25 mouse cellular contexts compared by ENCODE assay signal in the genomic region with DNA sequence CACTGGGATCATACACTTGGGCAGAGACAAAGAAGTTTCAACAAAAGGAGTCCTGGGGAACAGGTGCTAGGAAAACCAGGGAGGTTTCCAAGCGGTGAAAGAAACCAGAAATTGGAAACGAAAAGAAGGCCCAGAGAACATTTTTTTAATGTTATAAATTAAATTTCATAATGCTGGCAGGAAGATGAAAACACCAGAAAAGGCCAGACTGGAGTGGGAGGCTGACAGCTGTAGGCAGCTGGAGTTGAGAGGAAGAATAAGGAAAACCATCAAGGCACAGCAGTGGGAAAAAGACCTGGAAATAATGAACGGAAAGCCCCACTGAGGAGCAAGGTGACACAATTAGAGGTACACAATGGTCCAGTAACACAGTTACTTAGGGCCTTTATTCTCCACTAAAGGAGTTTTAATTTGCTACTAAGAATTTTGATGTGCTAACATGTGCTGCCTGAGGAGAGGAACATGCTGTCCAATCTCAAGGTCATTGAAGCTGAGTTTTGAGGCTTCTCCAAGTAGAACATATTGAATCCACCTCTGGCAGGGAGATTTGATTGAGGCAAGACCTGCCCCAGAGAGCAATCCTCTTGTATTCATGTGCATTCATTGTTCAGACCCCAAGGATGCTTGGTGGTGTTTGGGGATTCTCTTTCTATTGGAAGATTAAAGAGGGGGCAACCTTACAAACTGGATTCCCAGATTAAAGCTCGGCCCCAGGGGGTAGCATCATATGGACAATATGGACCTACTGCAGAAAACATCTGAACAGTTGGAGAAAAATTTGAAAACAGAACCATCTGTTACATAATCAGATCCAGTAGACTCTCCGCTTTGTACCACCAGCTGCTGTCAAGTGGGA. TPM values are rescaled to one million over a fixed set of nuclear protein-coding genes. Genes with fewer than 3 reads are reported as not detected.
DNase-seq lines count a peak whose midpoint lies in the region; ATAC-seq lines count a peak whose summit lies in the region.
"Had no signal": no experiment of that assay in that cellular context is flagged by ENCODE, and none has a peak within 500 bp of the region (broad histone marks: within the 10 kb centered on the region; RNA-seq: fewer than 3 reads in every experiment).

No protein-coding gene starts in this region.

- no peak overlapping the region for H3K9ac ChIP-seq in heart, embryonic 12.5 days
- no peak overlapping the region for H3K9ac ChIP-seq in forebrain, embryonic 15.5 days (replicated peaks)
- H3K9ac ChIP-seq: embryonic facial prominence, embryonic 13.5 days; hindbrain, embryonic 12.5 days; limb, embryonic 13.5 days; liver, embryonic 12.5 days; lung, embryonic 14.5 days had no signal

- intact Hi-C loops in heart, postnatal 10 days (cut with DNase I), result no loop called here

- ATAC-seq in heart, embryonic 12.5 days (ENCODE audit: insufficient number of reproducible peaks, low FRiP score), result no peak
- no peak for ATAC-seq in forebrain, embryonic 15.5 days (replicated peaks)
- ATAC-seq: forebrain, embryonic 14.5 days; intestine, postnatal 0 days; liver, embryonic 12.5 days; Patski had no signal

- no peaks in the 10 kb centered on the region for H3K4me1 ChIP-seq in heart, embryonic 12.5 days (replicated peaks)
- no peaks in the 10 kb centered on the region for H3K4me1 ChIP-seq in forebrain, embryonic 15.5 days
- H3K4me1 ChIP-seq: hindbrain, embryonic 12.5 days; liver, embryonic 12.5 days had no signal

- no peak overlapping the region for H3K27ac ChIP-seq in heart, embryonic 12.5 days (ENCODE audit: poor library complexity, severe bottlenecking)
- no peak overlapping the region for H3K27ac ChIP-seq in forebrain, embryonic 15.5 days (replicated peaks)
- H3K27ac ChIP-seq: embryonic facial prominence, embryonic 13.5 days; hindbrain, embryonic 12.5 days; kidney, postnatal 0 days; layer of hippocampus, adult 2 months; limb, embryonic 13.5 days; liver, embryonic 12.5 days had no signal

- DNase-seq in heart, adult 8-10 months (ENCODE audit: low spot score), result peak; percentile 44
- peak; percentile 24 for DNase-seq in lung, postnatal 10 days
- DNase-seq in lung, adult 18-20 months, result no peak
- peak; percentile 46 for DNase-seq in heart, postnatal 10 days
- DNase-seq in lung, postnatal 25 days (ENCODE audit: low spot score), result peak; percentile 16
- DNase-seq in left cerebral cortex, adult 9 months (ENCODE audit: low spot score in 2 of 2), result no peak
- DNase-seq: B cell, adult 2 months; cerebellum, adult 18-20 months; cerebellum, postnatal 25 days; lung, embryonic 14.5 days; thymus, adult 18-20 months had no signal

- H3K4me3 ChIP-seq in heart, embryonic 12.5 days, result no peak overlapping the region
- H3K4me3 ChIP-seq in forebrain, embryonic 15.5 days, result no peak overlapping the region
- H3K4me3 ChIP-seq: embryonic facial prominence, embryonic 13.5 days; hindbrain, embryonic 12.5 days; layer of hippocampus, adult 2 months; limb, embryonic 13.5 days; liver, embryonic 12.5 days had no signal

- no peaks in the 10 kb centered on the region for H3K27me3 ChIP-seq in heart, embryonic 12.5 days (replicated peaks)
- no peaks in the 10 kb centered on the region for H3K27me3 ChIP-seq in forebrain, embryonic 15.5 days
- H3K27me3 ChIP-seq: CH12.LX; embryonic facial prominence, embryonic 13.5 days; hindbrain, embryonic 12.5 days; limb, embryonic 13.5 days; liver, embryonic 12.5 days; Patski had no signal

- no peak overlapping the region for H3K4me2 ChIP-seq in heart, embryonic 12.5 days
- no peak overlapping the region for H3K4me2 ChIP-seq in forebrain, embryonic 15.5 days (replicated peaks)
- H3K4me2 ChIP-seq: embryonic facial prominence, embryonic 13.5 days; hindbrain, embryonic 12.5 days; limb, embryonic 13.5 days; liver, embryonic 12.5 days; lung, embryonic 14.5 days; midbrain, embryonic 11.5 days had no signal

- H3K36me3 ChIP-seq in heart, embryonic 12.5 days, result no peaks in the 10 kb centered on the region
- H3K36me3 ChIP-seq in forebrain, embryonic 15.5 days, result no peaks in the 10 kb centered on the region
- H3K36me3 ChIP-seq: embryonic facial prominence, embryonic 13.5 days; G1E; hindbrain, embryonic 12.5 days; limb, embryonic 13.5 days; liver, embryonic 12.5 days had no signal

- H3K9me3 ChIP-seq in heart, embryonic 12.5 days (replicated peaks), result no peaks in the 10 kb centered on the region
- H3K9me3 ChIP-seq in forebrain, embryonic 15.5 days, result no peaks in the 10 kb centered on the region
- H3K9me3 ChIP-seq: embryonic facial prominence, embryonic 13.5 days; hindbrain, embryonic 12.5 days; limb, embryonic 13.5 days; liver, embryonic 12.5 days had no signal

- 80% methylated on average over 5 of the region's 5 CpGs for WGBS in heart, embryonic 12.5 days
- WGBS in forebrain, embryonic 15.5 days, result 67% methylated on average over 5 of the region's 5 CpGs

RNA-seq across cellular contexts. Expression of a gene that starts 53.9 kb away (rescaled TPM):
- total RNA-seq in heart, adult 8-10 months (2022), result 1 to 10 TPM; 7.6 to 9.7 (median 8.2) TPM
- polyA plus RNA-seq in heart, embryonic 12.5 days (2016; fragmentation: Nextera tagmentation; extraction: Ambion mirVana), result 49.9 and 50.6 TPM in 2 replicates
- 10 to 100 TPM; 42.5 to 57.0 TPM for total RNA-seq in heart, postnatal 10 days (2021)
- 3.8 and 4.6 TPM in 2 replicates for polyA plus RNA-seq in forebrain, embryonic 15.5 days (2015; fragmentation: Nextera tagmentation; extraction: Ambion mirVana)
- total RNA-seq: CH12.LX had no signal

Comparison
In these comparisons a context has a peak if more than half of its experiments do, and no peak if none do; other contexts are left out.
1. DNase-seq: peak in heart, adult 8-10 months (single experiment), lung, postnatal 10 days (single experiment), heart, postnatal 10 days (2 of 2) and lung, postnatal 25 days (single experiment); none in lung, adult 18-20 months (0 of 2) and left cerebral cortex, adult 9 months (0 of 2).
2. RNA of a gene that starts 53.9 kb away (total RNA-seq): 42.5 to 57.0 TPM in heart, postnatal 10 days; 7.6 to 9.7 TPM in heart, adult 8-10 months; every median in the first group is over 4 times any median in the second.